Mouse (Mus musculus) kidney, postnatal 25 days (tissue): Measurements from ENCODE around the gene Auts2.

ENCODE experiments used
- DNase-seq, 2 experiments: peaks; one replicate each; pipeline ENCODE4 v3.0.0; 2021; ENCODE audit warnings: mixed read lengths in 2 of 2

Auts2 gene

GRCm38 (mm10) chr5:132074360-132074723 is 468.8 kb downstream of the Auts2 start:
- no peak for DNase-seq

GRCm38 (mm10) chr5:132073677-132074359 is 469.3 kb downstream of the Auts2 start:
- peak in 1 of 2 experiments; percentile 34 for DNase-seq

GRCm38 (mm10) chr5:132072356-132072755 is 470.8 kb downstream of the Auts2 start:
- no peak for DNase-seq

GRCm38 (mm10) chr5:132067750-132068739 is 475.1 kb downstream of the Auts2 start:
- DNase-seq = no peak

GRCm38 (mm10) chr5:132060116-132060515 is 483.0 kb downstream of the Auts2 start:
- DNase-seq = no peak

GRCm38 (mm10) chr5:132052637-132053036 is 490.5 kb downstream of the Auts2 start:
- no peak for DNase-seq

GRCm38 (mm10) chr5:132039584-132039983 is 503.6 kb downstream of the Auts2 start:
- DNase-seq = no peak

- no peak for DNase-seq
Observed at GRCm38 (mm10) chr5:132033491-132034350, 509.4 kb downstream of the Auts2 start.

- no peak for DNase-seq
Observed at GRCm38 (mm10) chr5:132030941-132031531, 512.1 kb downstream of the Auts2 start.

- DNase-seq = no peak
Observed at GRCm38 (mm10) chr5:132029638-132030037, 513.5 kb downstream of the Auts2 start.

GRCm38 (mm10) chr5:132029038-132029437 is 514.1 kb downstream of the Auts2 start:
- DNase-seq = no peak

GRCm38 (mm10) chr5:132027859-132028498 is 515.2 kb downstream of the Auts2 start:
- no peak for DNase-seq

GRCm38 (mm10) chr5:132013296-132013695 is 529.8 kb downstream of the Auts2 start:
- DNase-seq = no peak

- DNase-seq = no peak
Observed at GRCm38 (mm10) chr5:132011795-132012194, 531.3 kb downstream of the Auts2 start.

- no peak for DNase-seq
Observed at GRCm38 (mm10) chr5:132008703-132009222, 534.4 kb downstream of the Auts2 start.

GRCm38 (mm10) chr5:132007907-132008306 is 535.2 kb downstream of the Auts2 start:
- DNase-seq = no peak

GRCm38 (mm10) chr5:131992681-131993211 is 550.4 kb downstream of the Auts2 start:
- DNase-seq = no peak

GRCm38 (mm10) chr5:131992268-131992667 is 550.9 kb downstream of the Auts2 start:
- DNase-seq = no peak

- peak in 1 of 2 experiments; percentile 2 for DNase-seq
Observed at GRCm38 (mm10) chr5:131990532-131990931, 552.6 kb downstream of the Auts2 start.

GRCm38 (mm10) chr5:131981451-131981850 is 561.7 kb downstream of the Auts2 start:
- DNase-seq = no peak

GRCm38 (mm10) chr5:131978939-131979338 is 564.2 kb downstream of the Auts2 start:
- no peak for DNase-seq
